Mouse (Mus musculus): ENCODE measurements around the gene Ccr10.

- TF ChIP-seq EP300 (IDR thresholded peaks at IDR 0.05; ENCODE audit: low read depth) (no peak), CTCF (IDR thresholded peaks at IDR 0.05; ENCODE audit: low read depth) (no peak)
These were observed 876 bp downstream of the Ccr10 start for GRCm38 (mm10) chr11:101174389-101174745.

Measured in liver, postnatal 0 days (tissue).